14 mouse cellular contexts compared by ENCODE assay signal in the genomic region with DNA sequence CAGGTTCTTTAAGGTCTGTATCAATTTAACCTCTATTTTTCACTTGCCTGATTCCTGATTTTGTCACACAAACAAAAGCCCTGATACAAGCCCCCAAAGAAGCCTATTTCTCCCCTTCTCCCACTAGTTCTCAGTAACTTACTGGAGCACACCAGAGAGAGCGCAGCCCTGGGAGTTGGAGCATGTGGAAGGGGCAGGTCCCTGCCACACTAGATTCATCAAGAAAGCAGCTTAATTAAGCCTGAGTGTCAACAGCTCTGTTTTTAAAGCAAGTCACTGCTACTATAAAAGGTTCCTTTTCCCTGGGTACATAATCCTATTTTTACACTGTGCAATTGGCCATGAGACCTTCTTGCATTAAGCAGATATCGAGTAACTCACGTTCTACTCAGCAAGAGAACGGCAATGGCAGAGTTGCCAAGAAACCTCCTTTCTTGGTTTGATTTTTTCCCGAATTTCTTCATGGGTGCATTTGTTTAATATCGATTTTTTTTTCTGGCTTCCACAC.
"Had no signal": no experiment of that assay in that cellular context is flagged by ENCODE, and none has a peak within 500 bp of the region (broad histone marks: within the 10 kb centered on the region; RNA-seq: fewer than 3 reads in every experiment).

No protein-coding gene starts in this region.

- H3K27ac ChIP-seq: left cerebral cortex, adult 2 months; limb, embryonic 10.5 days; liver, embryonic 15.5 days; neural tube, embryonic 12.5 days; stomach, postnatal 0 days had no signal

- H3K4me3 ChIP-seq: left cerebral cortex, adult 2 months; limb, embryonic 10.5 days; liver, embryonic 15.5 days; neural tube, embryonic 12.5 days had no signal

- H3K27me3 ChIP-seq: liver, embryonic 15.5 days; neural tube, embryonic 12.5 days had no signal

- H3K36me3 ChIP-seq: limb, embryonic 10.5 days; liver, embryonic 15.5 days; neural tube, embryonic 12.5 days had no signal

- H3K4me2 ChIP-seq: liver, embryonic 11.5 days; liver, embryonic 15.5 days; neural tube, embryonic 12.5 days had no signal

- ATAC-seq: lung, postnatal 0 days had no signal

- H3K9me3 ChIP-seq: limb, embryonic 10.5 days; liver, embryonic 15.5 days; neural tube, embryonic 12.5 days had no signal

- H3K4me1 ChIP-seq: liver, embryonic 15.5 days; neural tube, embryonic 12.5 days had no signal

- DNase-seq: kidney, adult 8-10 months; kidney, postnatal 25 days; lung, adult 2 months; lung, postnatal 36 days; right cerebral cortex, postnatal 25 days; thymus, adult 18-20 months; thymus, postnatal 14 days had no signal

- H3K9ac ChIP-seq: liver, embryonic 15.5 days; neural tube, embryonic 12.5 days had no signal
